Mouse (Mus musculus) layer of hippocampus, adult 6 months (tissue): ENCODE measurements around the gene Hist1h2bm. TPM values are rescaled to one million over a fixed set of nuclear protein-coding genes. Genes with fewer than 3 reads are reported as not detected.

Experiments
- long read RNA-seq, 2 experiments: library from polyadenylated mRNA; unstranded; transcript quantifications; one replicate each; pipeline ENCODE4 v2.0.0; 2019 to 2020
- microRNA-seq: library from miRNA; unstranded; fragments of <30 nt; microRNA quantifications from one replicate; pipeline ENCODE4 v1.2.0, GENCODE M21; 2020
- polyA plus RNA-seq: library from polyadenylated mRNA; unstranded; fragments of <200 nt; fragmentation: Nextera tagmentation; gene quantifications from 2 replicates; pipeline ENCODE4 v1.2.3, GENCODE M21; 2021

The Hist1h2bm gene
- polyA plus RNA-seq, result 0.44 TPM in 1 of 2 replicates, not detected in the other
- long read RNA-seq, experiment 1, result 0 reads
- long read RNA-seq, experiment 2, result 0 reads

DNA sequence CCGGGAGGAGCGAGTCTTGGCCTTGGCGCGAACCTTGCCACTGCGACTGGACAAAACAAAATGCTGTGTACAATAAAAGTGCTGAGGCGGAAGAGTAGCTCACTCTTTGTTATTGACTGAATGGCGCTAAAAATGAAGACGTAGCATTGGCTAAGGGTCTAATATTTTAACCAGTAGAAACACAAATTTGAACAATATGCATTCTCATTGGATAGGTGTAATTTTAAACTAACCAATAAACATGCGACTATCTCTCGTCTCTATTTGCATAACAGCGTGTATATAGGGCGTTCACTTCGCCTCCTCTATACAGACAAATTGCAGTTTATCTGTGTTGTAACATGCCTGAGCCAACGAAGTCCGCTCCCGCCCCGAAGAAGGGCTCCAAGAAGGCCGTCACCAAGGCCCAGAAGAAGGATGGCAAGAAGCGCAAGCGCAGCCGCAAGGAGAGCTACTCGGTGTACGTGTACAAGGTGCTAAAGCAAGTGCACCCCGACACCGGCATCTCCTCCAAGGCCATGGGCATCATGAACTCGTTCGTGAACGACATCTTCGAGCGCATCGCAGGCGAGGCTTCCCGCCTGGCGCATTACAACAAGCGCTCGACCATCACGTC, at the start of gene Hist1h2bm:
Hist1h2bm (plus strand) TSS at position 288 of the 616 bp plus-strand sequence.

DNA sequence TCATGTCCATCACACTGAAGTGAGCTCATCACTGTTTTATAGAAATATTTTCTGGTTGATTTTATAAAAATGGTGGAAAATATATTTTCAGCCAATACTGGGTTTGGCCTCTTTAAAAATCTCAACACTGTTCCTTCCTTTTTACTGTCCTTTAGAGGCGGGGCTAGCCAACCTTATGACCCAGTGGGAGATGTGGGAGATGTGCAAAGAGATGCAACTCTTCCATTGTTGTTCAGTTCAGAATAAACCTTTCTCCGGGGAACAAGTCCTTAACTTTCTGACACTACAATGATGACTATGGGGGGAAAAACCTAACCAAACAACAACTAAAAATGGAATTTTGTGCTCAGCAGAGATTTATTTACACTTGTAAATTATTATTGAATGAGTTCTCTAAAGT, 44.5 kb upstream of the Hist1h2bm start, which contains the start of gene Olfr1360:
Olfr1360 (minus strand) TSS at position 101 of the 400 bp plus-strand sequence.

DNA sequence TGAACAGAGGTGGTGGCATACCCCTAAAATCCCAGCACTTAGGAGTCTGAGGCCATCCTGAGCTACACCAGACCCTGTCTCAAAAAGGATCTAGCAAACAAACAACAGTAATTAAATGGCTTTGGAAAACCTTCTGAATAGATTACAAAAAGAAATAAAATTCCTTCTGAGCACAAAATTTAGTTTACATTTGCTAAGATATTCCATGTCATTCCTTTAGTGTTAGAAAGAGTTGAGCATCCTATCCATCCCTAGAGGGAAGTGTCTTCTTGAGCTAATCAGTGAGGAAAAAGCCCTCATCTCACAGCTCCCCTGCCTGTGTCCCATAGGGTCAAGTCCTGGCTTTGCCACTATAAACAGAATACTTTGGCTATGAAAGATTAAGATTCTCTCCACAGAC, 24.0 kb upstream of the Hist1h2bm start, which contains the start of gene Olfr1359:
Olfr1359 (plus strand) TSS at position 301 of the 400 bp plus-strand sequence.

GRCm38 (mm10) chr13:21715864-21716539, 5.8 kb upstream of the Hist1h2bm start, which contains the start of the genes Hist1h2bl and Hist1h2ai:
Gene Hist1h2bl, minus strand, starts transcription at chr13:21716143.
Gene Hist1h2ai, plus strand, starts transcription at chr13:21716422.

GRCm38 (mm10) chr13:21717397-21718357, 4.2 kb upstream of the Hist1h2bm start, which contains the start of gene Hist1h3h:
Gene Hist1h3h, plus strand, starts transcription at chr13:21717659.

GRCm38 (mm10) chr13:21734906-21735767, 13.3 kb downstream of the Hist1h2bm start, which contains the start of gene Hist1h4j:
Gene Hist1h4j, plus strand, starts transcription at chr13:21735064.

DNA sequence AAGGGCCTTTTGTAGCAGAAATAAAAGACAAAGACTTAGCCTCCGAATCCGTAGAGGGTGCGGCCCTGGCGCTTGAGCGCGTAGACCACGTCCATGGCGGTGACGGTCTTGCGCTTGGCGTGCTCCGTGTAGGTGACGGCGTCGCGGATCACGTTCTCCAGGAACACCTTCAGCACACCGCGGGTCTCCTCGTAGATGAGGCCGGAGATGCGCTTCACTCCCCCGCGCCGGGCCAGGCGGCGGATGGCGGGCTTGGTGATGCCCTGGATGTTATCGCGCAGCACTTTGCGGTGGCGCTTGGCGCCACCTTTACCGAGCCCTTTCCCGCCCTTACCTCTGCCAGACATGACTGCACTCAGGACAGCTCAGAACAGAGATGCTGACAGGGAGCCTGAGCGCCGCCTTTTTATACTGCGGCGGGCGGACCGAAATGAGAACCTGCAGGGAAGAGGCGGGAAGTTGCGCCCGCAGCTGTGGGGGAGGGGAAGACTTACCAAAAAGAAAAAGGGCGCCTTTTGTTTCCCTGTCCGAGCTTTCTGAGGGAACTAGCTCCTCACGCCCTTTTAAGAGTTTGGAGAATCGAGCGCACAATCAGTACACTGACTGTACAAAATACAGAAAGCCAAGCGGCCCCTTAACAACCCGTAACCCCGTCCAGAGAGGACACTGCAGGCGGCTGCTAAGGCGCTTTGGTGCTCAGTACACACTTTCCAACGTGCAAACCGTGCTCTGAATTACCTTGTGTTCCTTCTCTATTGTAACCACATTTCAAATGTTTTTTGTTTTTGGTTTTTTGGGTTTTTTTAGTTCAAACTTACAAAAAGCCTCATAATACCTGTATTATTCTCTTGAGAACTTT, 28.5 kb downstream of the Hist1h2bm start, which contains the start of gene Hist1h4k:
Hist1h4k (minus strand) TSS at position 347 of the 859 bp plus-strand sequence.

GRCm38 (mm10) chr13:21753524-21754285, 31.9 kb downstream of the Hist1h2bm start, which contains the start of the genes Hist1h2ak and Hist1h2bn:
Gene Hist1h2ak, minus strand, starts transcription at chr13:21753827.
Gene Hist1h2bn, plus strand, starts transcription at chr13:21754123.

Small RNAs within 50 kb of the gene (microRNA-seq; reads per million reads assigned to microRNA genes)
- gene Gm44357, result not detected
- not detected for gene Gm44367
- gene Gm44454, result not detected

Other genes starting within 250 kb of the Hist1h2bm start
- 3.1 and 3.3 TPM in 2 replicates for gene Zkscan4, start 243.1 kb upstream of the Hist1h2bm start, polyA plus RNA-seq
- gene Gm10065, start 242.6 kb upstream of the Hist1h2bm start, polyA plus RNA-seq, result 1.8 TPM in 1 of 2 replicates, not detected in the other
- 1.8 and 2.1 TPM in 2 replicates for gene AK157302, start 226.8 kb upstream of the Hist1h2bm start, polyA plus RNA-seq
- 13.0 and 13.4 TPM in 2 replicates for gene Gm11273, start 220.6 kb upstream of the Hist1h2bm start, polyA plus RNA-seq
- gene Zkscan8, start 190.9 kb upstream of the Hist1h2bm start, polyA plus RNA-seq, result 1.6 and 2.7 TPM in 2 replicates
- gene Olfr1366, start 179.2 kb upstream of the Hist1h2bm start, polyA plus RNA-seq, result 0.10 TPM in 1 of 2 replicates, not detected in the other
- 0.06 TPM in 1 of 2 replicates, not detected in the other for gene Olfr1535, start 162.2 kb upstream of the Hist1h2bm start, polyA plus RNA-seq
- gene Olfr1364, start 140.3 kb upstream of the Hist1h2bm start, polyA plus RNA-seq, result not detected in 2 replicates
- gene Olfr1362, start 108.0 kb upstream of the Hist1h2bm start, polyA plus RNA-seq, result not detected in 2 replicates
- not detected in 2 replicates for gene Olfr11, start 79.5 kb upstream of the Hist1h2bm start, polyA plus RNA-seq
- gene Olfr1361, start 58.7 kb upstream of the Hist1h2bm start, polyA plus RNA-seq, result not detected in 2 replicates
- not detected in 2 replicates for gene Olfr1360, start 44.6 kb upstream of the Hist1h2bm start, polyA plus RNA-seq
- gene Olfr1359, start 23.9 kb upstream of the Hist1h2bm start, polyA plus RNA-seq, result not detected in 2 replicates
- gene Hist1h2bl, start 5.9 kb upstream of the Hist1h2bm start, polyA plus RNA-seq, result 0.80 and 1.4 TPM in 2 replicates
- 1.4 TPM in 1 of 2 replicates, not detected in the other for gene Hist1h2ai, start 5.6 kb upstream of the Hist1h2bm start, polyA plus RNA-seq
- gene Hist1h3h, start 4.4 kb upstream of the Hist1h2bm start, polyA plus RNA-seq, result not detected in 2 replicates
- 1.3 and 2.3 TPM in 2 replicates for gene Hist1h4j, start 13.0 kb downstream of the Hist1h2bm start, polyA plus RNA-seq
- gene Hist1h4k, start 28.5 kb downstream of the Hist1h2bm start, polyA plus RNA-seq, result 3.9 and 4.5 TPM in 2 replicates
- gene Hist1h2ak, start 31.8 kb downstream of the Hist1h2bm start, polyA plus RNA-seq, result 1.2 TPM in 1 of 2 replicates, not detected in the other
- gene Hist1h2bn, start 32.1 kb downstream of the Hist1h2bm start, polyA plus RNA-seq, result 1.3 and 2.1 TPM in 2 replicates
- 0.41 and 1.0 TPM in 2 replicates for gene Hist1h1b, start 58.6 kb downstream of the Hist1h2bm start, polyA plus RNA-seq
- 1.8 and 4.4 TPM in 2 replicates for gene Hist1h3i, start 61.3 kb downstream of the Hist1h2bm start, polyA plus RNA-seq
- gene Hist1h2an, start 65.2 kb downstream of the Hist1h2bm start, polyA plus RNA-seq, result not detected in 2 replicates
- not detected in 2 replicates for gene Hist1h2bp, start 65.4 kb downstream of the Hist1h2bm start, polyA plus RNA-seq
- gene Hist1h2bq, start 88.2 kb downstream of the Hist1h2bm start, polyA plus RNA-seq, result 1.3 and 1.5 TPM in 2 replicates
- not detected in 2 replicates for gene Hist1h2ao, start 88.4 kb downstream of the Hist1h2bm start, polyA plus RNA-seq
- gene Hist1h4m, start 89.7 kb downstream of the Hist1h2bm start, polyA plus RNA-seq, result 3.4 and 7.0 TPM in 2 replicates
- gene Hist1h4n, start 110.2 kb downstream of the Hist1h2bm start, polyA plus RNA-seq, result 2.8 and 2.9 TPM in 2 replicates
- gene Hist1h2ap, start 111.5 kb downstream of the Hist1h2bm start, polyA plus RNA-seq, result 64.1 and 77.9 TPM in 2 replicates
- gene Hist1h2br, start 111.7 kb downstream of the Hist1h2bm start, polyA plus RNA-seq, result 1.2 TPM in 1 of 2 replicates, not detected in the other
- gene Zfp184, start 223.1 kb downstream of the Hist1h2bm start, polyA plus RNA-seq, result 0.98 and 1.5 TPM in 2 replicates